Mouse (Mus musculus): ENCODE measurements around the gene Skap2.

GRCm38 (mm10) chr6:52031181-52031580 lies 18.8 kb upstream of the Skap2 start:
- TF ChIP-seq CTCF (IDR thresholded peaks at IDR 0.05; ENCODE audit: low read depth, low read length), result no peak
- no peak for TF ChIP-seq POLR2A (IDR thresholded peaks at IDR 0.05; ENCODE audit: borderline replicate concordance, low read depth, low read length)

All from bone marrow macrophage, adult 2 months (primary cell).